Mouse (Mus musculus): ENCODE measurements around the gene Gabpb1.

GRCm38 (mm10) chr2:126691290-126691689 lies 15.2 kb upstream of the Gabpb1 start:
- no peak for TF ChIP-seq CTCF (IDR thresholded peaks at IDR 0.05; ENCODE audit: low read depth)
- no peak for TF ChIP-seq EP300 (IDR thresholded peaks at IDR 0.05; ENCODE audit: low read depth)

All from liver, embryonic 14.5 days (tissue).